Mouse (Mus musculus) CD4-positive naive resting alpha-beta T cell, adult 57 days (primary cell): ENCODE measurements around the gene Rhox10. TPM values are rescaled to one million over a fixed set of nuclear protein-coding genes. Genes with fewer than 3 reads are reported as not detected.

Source experiments
- total RNA-seq: library from RNA; stranded (reverse); gene quantifications from one replicate; pipeline ENCODE4 v1.2.4, GENCODE M21; 2023

Rhox10 gene
- not detected for total RNA-seq

GRCm38 (mm10) chrX:38066175-38066574 lies at the start of gene Rhox10:
Gene Rhox10, plus strand, starts transcription at chrX:38066475.

GRCm38 (mm10) chrX:38018597-38018996 lies 47.7 kb upstream of the Rhox10 start, which contains the start of gene Btg1-ps1:
Gene Btg1-ps1, minus strand, starts transcription at chrX:38018815.

DNA sequence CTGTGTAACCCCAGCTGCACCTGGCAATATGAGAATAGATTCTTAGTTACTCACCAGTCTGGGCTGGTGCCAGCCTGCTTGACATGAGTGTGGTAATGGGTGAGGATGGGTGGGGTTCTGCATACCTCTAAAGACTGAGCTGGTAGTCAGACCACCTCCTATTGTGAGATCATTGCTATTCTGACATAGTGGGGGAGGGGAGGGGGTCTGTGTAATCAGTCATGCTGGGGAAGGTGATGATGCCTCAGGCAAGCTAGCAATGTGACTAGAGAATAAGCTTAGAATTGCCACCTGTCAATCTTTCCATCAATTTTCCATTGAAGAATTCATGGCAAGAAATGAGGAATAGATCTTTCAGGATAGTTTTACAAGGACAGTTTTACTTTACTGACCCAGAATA lies 23.3 kb upstream of the Rhox10 start, which contains the start of gene Btg1-ps2:
Btg1-ps2 (minus strand) TSS at position 101 of the 400 bp plus-strand sequence.

DNA sequence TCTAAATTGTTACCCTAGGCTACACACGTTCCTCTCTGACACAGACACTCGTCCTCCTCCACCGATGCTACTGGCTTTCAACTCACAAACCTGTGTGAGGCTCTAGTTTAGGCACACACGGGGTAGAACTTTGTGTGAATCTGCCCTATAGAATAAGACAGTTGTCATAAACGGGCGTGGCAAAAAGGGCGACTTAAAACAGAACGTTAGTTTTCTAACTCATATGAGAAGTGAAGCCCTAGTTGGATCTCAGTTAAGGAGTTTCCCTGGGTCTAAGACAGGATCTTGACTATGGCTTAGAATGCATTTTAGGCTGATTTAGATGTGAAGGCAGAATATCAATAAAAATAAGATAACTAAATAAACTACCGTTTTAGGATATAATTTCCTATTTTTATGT lies 18.8 kb downstream of the Rhox10 start, which contains the start of gene Rhox11:
Rhox11 (minus strand) TSS at position 101 of the 400 bp plus-strand sequence.

GRCm38 (mm10) chrX:38110807-38111206 lies 44.5 kb downstream of the Rhox10 start, which contains the start of gene Rhox12:
Gene Rhox12, minus strand, starts transcription at chrX:38110907.

DNA sequence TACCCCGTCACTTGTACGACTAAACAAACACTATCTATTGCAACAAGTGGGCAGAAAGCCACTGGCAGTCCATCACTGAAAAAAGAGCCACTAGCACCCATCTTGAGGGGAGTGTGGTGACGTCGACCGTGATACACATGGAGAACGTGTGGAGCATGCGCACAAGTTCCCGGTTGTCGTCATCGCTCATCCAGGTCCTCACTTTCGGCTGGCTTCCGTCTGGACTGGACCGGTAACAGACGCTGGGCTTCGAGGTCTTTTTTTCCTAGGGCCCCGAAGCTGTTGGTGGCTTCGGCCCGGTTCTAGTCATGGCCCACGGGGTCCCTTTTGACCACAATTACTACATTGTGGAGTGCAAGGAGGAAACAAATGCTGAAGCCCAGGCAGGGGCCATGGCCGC lies 54.7 kb downstream of the Rhox10 start, which contains the start of gene Rhox13:
Rhox13 (plus strand) TSS at position 238 of the 400 bp plus-strand sequence.

Other genes with a start within 250 kb of the Rhox10 start
- not detected for gene Rhox6, start 239.6 kb upstream of the Rhox10 start, total RNA-seq
- not detected for gene Rhox7a, start 234.8 kb upstream of the Rhox10 start, total RNA-seq
- not detected for gene Rhox8, start 187.5 kb upstream of the Rhox10 start, total RNA-seq
- not detected for gene Rhox7b, start 169.2 kb upstream of the Rhox10 start, total RNA-seq
- gene Rhox9, start 164.7 kb upstream of the Rhox10 start, total RNA-seq: not detected
- not detected for gene Btg1-ps1, start 47.7 kb upstream of the Rhox10 start, total RNA-seq
- gene Btg1-ps2, start 23.4 kb upstream of the Rhox10 start, total RNA-seq: not detected
- gene Rhox11, start 18.7 kb downstream of the Rhox10 start, total RNA-seq: not detected
- not detected for gene Rhox12, start 44.4 kb downstream of the Rhox10 start, total RNA-seq
- not detected for gene Rhox13, start 54.7 kb downstream of the Rhox10 start, total RNA-seq
- 32.5 TPM for gene Zbtb33, start 123.3 kb downstream of the Rhox10 start, total RNA-seq
- 1.8 TPM for gene Tmem255a, start 186.0 kb downstream of the Rhox10 start, total RNA-seq
- not detected for gene Atp1b4, start 249.7 kb downstream of the Rhox10 start, total RNA-seq